Mouse (Mus musculus): Measurements from ENCODE around the gene Tfpi2.
A peak's percentile ranks its signal among the peaks of the same experiment; 100 is the strongest.

Gene Tfpi2

DNA sequence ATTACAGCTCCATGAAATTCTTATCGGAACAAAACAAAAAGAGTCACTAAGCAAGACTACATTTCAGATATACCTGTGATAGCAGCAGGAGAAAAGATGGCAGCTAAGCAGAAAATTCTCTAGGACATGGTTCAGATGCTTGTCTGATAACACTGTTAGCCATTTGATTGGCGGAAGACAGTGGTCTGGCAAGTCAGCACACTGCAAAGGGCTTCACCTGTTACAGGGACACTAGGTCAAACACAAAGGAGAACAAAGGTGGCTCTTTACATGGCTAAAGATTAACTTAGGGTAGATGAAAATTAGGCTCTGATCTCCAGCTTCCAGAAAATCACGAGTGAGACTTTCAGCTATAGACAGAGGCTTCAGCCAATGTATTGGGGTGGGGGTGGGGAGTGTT, at the start of gene Tfpi2:
Gene Tfpi2, minus strand, starts transcription at position 170 of the 400 bp plus-strand sequence.
- no peak for DNase-seq (ENCODE audit: low spot score)

DNA sequence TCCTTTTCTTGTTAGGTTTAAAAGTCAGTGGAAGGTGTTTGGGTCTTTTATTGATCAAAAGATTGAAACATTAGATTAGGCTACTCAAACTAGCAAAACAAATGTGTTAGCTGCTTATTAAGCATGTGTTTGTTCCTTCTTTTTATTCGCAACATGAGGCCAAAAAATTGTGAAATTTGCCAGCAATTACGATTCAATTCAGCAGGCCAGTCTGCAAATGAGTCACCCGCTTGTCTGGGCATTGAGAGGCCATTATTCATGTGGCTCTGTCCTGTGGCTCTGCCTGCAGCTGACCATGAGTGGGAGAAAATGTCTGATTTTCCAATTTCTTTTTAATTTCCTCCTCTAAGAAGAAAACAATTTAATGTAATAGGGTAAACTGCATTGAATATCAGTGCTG, 42.2 kb upstream of the Tfpi2 start:
- no peak for DNase-seq (ENCODE audit: low spot score)

DNA sequence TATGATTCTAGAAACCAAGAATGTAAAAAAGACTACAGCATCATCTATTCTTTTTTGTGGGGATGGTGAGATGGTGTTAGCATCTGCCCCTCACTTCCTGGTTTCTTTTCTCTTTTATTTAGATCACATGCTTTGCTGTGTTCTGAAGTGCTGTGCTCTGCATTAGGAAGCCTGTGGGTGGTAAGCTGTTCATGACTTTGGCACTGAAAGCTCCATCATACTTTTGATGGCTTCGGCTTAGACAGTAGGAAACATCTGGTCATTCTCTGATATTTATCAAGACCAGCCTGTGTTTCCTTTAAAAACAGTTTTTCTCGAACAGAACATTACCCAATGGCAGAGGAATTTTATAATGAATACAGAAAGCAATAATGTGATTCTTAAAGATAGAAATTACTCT, 37.6 kb upstream of the Tfpi2 start:
- DNase-seq (ENCODE audit: low spot score), result no peak

DNA sequence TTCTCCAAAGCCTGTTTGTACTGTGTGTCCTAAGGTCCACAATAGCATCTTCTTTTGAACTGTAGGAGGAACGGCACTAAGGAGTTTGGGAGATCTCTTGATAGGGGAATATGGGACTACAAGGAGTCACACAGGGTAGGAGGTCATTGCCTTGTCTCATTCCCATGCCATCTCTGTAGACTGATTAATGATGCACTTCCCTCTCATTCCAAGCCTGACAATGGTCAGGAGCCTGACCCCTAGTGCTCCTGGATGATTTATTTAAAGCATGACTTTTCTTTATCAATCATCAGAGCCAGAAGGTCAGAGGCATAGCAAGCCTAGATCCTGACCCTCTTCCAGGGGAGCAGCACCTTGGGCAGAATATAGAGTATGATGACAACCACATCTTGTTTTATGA, 33.9 kb upstream of the Tfpi2 start:
- DNase-seq (ENCODE audit: low spot score), result no peak

DNA sequence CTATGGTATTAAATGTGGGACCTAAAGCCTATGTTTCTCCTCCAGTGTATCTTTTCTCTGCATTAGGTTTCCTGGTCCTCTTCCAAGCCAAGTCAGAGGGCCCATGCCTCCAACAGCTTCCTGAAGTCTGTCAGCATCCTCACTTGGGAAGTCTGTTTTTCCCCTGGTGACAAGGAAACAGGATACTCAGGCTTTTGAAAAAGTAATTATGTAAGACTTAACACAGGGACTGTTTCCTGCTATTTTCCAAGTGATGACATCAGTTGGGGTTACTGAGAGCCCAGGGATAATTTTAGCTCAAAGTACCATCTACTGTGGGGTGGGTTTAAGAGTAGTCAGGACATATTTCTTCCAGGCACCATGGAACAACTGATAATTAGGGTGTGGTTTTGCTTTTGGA, 20.8 kb upstream of the Tfpi2 start:
- no peak for DNase-seq (ENCODE audit: low spot score)

DNA sequence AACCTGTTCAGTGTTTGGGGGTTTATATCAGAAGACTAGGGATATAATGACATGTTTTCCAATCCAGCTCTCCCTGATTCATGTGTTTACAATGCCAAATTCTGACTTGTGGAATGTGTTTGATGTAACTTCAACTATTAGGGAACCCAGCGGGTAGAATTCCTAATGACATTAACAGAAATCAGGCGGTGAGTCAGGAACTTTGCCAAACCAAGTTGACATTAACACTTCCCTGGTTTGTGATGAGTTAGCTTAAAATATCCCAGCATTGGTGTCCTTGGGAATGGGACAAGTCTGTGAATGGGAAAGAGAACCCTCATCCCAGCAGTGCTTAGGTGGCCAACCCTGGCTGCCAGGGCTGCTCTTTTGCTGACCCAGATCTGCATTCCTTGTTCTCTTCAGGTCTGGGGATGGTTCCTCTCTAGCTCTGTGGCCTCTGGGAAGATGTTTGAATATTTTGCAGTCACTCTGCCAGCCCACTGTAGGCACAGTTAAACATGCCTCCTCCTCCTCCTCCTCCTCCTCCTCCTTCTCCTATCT, 19.9 kb upstream of the Tfpi2 start:
- no peak for DNase-seq (ENCODE audit: low spot score)

DNA sequence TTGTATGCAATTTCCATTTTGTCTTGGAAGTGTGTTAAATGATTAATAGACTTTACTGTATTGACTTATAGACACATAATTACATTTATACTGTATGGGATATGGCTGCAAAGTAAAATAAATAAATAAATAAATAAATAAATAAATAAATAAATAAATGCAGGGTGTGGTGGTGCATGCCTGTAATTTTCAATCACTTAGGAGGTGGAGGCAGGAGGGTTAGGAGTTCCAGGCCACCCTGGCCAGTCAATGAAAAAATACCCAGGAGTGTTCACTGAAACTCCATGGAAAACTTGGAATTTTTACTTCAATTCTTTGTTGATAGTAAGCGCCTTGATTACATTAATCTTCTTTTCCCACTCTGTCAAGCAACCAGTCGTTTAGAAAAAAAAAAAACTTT, 16.1 kb upstream of the Tfpi2 start:
- no peak for DNase-seq (ENCODE audit: low spot score)

DNA sequence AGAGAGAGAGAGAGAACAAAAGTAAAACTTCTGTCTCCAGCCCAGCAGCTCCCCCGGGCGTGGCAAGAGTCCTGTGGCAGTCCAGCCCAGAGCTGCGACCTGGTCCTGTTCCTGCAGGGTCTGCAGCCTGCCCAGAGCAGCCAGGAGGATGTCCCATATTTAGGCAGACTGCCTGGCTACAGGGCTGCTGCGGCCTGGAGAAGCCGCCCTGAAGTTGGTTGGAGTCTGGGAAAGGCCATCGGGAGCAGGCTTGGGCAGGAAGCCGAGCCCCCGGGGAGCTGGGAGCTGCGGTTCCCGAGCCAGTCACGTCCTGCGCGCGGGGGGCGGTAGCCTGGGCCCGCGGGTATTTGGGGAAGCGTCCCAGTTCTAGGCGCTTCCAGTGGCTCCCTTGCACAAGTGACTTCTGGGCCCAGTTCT, 15.2 kb upstream of the Tfpi2 start, which contains the start of gene Gng11:
Gene Gng11, plus strand, starts transcription at position 15 of the 417 bp plus-strand sequence.
- peak; percentile 62 for DNase-seq (ENCODE audit: low spot score)

DNA sequence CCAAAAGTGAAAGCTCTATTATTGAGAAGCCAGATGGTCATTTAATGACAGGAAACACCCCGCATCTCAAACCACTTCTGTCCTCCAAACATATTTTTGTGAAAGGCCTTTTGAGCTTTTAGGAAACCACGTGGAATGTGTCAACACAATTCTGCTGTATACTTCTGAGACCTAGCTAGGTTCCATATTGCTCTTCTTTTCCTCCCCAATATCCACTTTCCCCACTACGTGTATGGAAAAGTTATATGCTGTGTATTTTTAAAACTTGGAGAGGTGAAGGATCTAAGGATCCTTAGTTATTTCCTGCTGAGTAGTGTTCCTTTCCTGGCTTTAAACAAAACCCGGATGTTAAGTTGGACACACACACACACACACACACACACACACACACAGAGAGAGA, 14.7 kb upstream of the Tfpi2 start:
- DNase-seq (ENCODE audit: low spot score), result no peak

DNA sequence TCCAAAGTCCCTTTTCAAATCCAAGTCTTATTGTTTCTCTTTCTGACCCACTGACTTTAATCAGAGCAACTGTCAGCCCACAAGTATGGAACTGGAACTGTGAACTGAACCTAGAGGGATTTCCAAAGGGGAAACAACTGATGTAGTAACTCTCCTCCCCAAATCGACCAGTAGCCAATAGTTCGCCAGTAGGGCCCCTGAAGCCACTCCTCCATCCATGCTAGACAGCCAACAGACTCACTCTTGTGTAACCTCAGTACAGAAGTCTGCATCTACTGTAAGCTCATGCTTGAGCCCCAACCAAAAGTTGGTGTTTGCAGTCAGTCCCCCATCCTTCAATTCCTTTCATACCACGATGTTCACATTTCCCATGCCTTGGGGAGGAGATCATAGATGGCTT, 12.0 kb upstream of the Tfpi2 start:
- DNase-seq (ENCODE audit: low spot score), result no peak

DNA sequence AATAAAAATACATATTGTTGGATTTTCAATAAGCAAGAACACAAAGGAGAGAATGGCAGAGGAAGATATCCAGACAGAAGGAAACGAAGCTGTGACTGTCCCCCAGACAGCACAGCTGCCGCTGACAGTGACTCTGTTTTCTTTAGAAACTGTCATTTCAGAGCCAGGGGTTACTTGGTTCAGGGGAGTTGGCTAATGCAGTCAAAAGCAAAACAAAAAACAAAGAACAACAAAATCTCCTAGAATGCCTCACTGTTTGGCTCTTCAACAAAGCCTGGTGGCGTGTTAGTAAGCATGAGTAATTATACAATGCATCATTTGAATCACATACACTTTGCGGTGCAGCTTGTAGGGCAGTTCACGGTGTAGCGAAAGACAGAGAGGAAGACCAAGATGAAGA, 10.6 kb upstream of the Tfpi2 start:
- DNase-seq (ENCODE audit: low spot score), result no peak

DNA sequence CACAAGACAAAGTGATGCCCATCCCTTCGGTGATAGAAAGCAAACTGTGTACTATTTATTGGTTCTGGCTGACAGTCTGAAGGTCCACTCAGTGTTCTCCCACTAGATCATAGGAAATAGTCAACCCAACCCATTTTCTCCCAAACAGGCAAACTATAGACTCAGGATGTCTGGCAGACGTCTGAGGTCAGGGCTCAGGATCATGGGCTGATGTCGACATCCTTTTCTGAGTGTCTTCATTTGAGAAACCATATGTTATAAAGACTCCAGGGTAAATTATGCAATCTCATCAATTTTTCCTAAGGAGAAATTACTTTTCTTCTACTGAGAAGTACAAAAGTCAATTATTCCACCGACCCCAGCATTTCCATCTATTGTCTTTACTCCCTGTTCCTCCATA, 9.4 kb upstream of the Tfpi2 start:
- no peak for DNase-seq (ENCODE audit: low spot score)

DNA sequence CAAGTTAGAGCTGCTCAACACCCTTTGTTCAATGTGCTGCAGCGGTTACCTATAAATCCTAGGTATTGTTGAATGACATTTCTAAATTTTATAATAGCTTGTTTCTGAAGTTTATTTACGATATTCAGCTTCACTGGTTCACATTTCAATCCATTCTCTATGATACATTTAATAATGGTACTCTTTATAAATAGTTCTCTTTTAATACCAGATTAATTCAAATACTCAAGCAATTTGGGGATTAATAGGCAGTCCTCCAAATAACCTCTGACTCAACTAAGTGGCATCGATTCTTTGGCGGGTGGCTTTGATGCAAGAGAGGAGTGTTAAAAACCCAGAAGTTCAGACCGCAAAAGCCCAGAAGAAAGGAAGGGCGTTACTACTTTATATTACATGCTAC, 4.8 kb upstream of the Tfpi2 start, which contains the start of gene Gngt1:
Gene Gngt1, plus strand, starts transcription at position 301 of the 400 bp plus-strand sequence.
- DNase-seq (ENCODE audit: low spot score), result no peak

DNA sequence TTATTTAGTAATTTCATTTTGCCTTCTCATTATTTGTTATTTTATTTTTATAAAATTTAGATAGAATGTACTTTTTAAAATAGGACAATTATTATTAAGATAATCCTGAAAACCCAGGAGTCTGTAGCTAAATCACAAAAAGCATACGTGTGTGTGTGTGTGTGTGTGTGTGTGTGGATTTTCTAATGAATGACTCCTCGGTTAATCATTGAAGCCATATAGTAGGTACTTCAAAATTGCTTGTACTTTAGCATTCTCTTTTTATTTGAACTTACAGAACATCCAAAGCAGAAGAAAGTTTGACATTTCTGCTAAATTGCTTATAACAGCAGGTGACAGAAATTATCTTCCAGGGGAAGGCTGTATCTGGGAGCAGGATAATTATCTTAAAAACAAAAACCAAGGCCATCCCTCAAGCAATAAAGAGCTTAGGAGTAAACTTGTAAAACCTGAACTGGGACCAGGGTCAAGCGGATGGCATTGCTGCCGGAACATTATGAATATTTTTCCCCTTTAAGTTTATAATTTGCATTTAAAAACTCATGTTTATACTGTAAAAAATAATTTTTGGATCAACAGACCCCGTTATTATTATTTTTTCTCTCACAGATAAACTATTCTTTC, 5.9 kb downstream of the Tfpi2 start:
- no peak for DNase-seq (ENCODE audit: low spot score)

DNA sequence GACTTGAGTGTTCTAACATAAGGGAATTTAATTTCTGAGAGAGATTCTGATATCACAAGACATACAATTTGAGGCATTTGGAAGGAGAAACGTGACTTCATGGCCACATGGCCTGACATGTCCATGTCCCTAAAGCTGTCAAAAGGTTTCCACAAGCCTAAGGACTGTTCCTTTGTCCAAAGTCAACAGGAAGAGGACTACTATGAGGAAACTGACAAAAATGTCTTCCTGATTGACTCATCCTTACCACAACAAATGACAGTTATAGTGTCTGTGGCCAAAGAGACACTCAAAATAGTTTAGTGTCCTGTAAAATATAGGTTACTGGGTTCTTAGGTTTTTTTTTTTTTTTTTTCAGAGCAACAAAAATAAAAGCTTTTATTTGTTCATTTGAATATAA, 15.0 kb downstream of the Tfpi2 start:
- no peak for DNase-seq (ENCODE audit: low spot score)

DNA sequence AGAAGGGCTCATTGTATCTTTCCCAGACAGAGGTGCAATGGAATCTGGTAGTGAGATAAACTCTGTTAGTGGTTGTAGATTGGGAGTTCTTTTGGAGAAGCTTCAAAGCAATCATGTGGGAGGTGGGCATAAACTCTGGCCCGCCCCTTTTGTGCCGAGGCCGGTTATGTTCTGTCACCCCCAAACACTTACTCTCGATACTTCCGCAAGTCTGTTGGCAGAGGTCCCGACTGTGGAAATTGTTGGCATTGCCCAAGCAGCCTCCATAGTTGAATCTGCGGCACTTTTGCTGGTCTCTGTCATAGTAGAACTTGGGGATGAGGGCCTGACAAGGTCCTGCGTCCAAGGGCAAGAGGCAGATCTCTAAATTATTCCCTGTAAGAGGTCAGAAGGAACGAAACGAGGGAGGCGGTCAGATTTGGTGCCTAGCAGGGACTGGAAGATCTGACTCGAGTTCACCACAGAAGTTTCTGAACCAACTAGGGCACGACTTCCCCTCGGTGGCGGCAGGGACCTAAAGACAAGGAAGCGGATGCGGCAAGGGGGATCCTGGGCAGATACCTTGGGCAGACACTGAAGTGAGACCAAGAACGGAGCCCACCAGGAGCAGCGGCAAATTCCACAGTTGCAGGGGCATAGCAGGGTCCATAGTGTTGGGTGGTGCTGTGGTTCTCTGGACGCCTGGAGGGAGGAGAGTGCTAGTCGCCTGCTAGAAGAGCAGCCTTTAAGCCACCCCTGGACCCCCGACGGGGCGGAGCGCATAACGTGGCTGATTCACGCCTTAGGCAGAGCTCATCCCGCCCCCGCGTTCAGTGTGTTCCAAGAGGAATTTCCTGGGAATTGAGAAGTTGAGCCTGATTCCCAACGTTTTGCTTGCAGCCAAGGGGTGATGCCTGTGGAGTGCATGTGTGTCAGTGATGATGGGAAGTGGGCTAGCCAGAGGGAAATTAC, 20.8 kb downstream of the Tfpi2 start:
- peak; percentile 28 for DNase-seq (ENCODE audit: low spot score)

DNA sequence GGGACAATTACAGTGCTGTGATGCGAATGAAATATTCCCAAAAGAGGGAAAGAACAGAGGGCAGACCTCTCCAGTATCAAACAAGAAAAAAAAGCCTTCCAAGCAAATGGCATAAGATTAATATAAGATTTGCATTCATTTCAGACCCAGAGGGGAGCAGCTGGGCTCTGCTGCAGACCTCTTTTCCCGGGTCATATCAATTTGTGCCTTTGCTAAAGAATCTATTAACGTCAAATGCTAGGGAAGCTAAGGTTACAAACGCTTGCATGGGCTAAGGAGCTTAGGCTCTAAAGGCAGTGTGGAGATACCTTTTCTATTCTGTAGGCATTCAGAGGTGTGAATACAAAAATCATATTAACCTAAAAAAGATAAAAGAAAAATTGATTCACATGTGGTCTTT, 33.8 kb downstream of the Tfpi2 start:
- no peak for DNase-seq (ENCODE audit: low spot score)

DNA sequence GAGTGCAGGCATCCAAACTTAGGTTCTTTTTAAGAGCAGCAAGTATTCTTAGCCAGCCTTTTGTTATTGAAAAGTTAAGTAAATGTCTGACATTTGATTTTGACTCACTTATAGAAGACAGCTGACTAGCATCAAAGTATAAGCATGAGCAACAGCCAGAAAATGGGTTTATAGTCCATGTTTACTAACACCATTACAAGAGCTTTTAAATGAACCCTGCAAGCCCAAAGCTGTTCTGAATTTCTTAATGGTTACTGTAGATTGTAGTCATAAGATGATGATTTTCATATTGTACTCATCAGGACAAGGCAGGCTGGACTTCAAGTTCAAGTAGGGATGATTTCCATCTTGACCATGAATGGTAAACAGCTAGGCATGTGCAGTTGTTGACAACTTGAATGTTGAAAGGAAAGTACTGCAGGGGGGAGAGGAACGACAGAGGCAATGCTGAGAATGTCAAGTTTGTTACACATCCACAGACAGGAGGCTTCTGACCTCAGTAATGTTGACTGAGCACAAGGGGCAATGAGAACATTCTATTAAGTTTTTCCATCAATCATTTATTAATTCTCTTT, 52.5 kb downstream of the Tfpi2 start:
- DNase-seq (ENCODE audit: low spot score), result no peak

DNA sequence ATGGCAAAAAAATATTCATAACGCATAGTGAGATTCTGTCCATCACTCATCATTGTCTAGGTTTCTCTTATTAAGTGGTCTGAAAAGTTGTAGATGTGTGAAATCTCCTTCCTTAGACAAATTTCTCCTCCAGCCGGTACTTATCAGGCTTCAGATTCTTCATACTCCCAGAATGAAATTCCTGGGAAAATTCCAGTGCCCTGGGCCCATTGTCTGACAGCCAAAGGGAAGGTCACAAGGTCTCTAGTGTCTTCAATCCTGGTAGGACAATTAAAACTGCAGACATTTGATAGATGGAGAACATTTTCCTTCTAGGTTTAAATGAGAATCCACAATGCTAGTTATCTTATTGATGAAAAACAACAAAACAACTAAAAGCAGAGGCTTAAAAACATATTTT, 53.1 kb downstream of the Tfpi2 start:
- DNase-seq (ENCODE audit: low spot score), result no peak

DNA sequence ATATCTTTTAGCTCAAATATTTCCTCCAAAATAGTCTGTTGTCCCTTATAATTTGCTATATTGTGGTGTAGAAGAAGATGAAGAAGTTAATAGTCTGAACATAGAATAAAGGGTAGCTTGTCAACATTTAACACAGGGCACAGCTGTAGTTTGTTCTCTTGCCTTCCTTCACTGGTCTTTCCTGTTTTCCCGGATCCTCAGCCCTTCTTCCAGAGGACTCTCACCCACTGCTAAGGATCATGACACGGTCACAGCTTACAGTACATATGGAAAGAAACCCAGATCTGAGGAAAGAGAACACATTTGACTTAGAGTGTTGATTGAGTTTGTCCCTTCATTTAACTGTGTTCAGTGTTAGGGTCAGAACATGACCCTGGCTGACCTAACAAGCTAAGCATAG, 53.7 kb downstream of the Tfpi2 start:
- no peak for DNase-seq (ENCODE audit: low spot score)

DNA sequence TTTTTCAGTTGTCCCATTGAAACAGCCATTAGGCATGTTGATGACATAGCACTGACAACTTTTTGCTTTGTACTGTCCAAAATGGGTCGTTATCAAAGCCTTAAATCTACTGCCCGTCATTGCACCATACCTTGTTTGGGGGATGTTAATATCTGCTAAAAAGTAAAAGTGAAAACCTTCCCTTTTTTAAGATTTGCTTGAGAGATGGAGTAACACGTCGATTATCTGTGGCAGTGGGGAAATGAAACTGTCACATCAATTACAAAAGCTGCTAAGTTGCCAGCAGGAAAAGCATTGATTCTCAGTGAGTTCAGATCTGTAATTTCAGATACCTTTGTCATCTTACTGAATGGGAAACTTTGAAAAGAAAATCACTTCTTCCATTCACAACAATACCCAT, 62.6 kb downstream of the Tfpi2 start:
- DNase-seq (ENCODE audit: low spot score), result no peak

DNA sequence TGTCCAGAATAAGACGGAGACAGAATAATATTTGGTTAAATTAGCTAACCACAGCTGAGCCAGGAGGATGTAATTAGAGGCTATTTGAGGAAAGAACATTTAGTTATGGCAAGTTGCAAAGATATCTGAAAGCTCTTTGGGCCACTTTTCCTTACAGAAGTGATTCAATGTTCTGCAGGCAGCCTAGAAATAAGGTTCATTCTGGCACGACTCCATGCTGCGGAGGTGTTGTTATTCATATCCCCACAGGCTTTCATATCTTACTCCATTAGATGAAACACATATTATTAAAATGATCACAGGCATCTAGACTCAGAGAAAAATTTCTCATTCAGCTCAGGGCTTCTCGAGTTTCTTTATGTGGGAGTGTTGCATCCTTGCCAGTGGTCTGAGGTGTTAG, 65.8 kb downstream of the Tfpi2 start:
- DNase-seq (ENCODE audit: low spot score), result no peak

DNA sequence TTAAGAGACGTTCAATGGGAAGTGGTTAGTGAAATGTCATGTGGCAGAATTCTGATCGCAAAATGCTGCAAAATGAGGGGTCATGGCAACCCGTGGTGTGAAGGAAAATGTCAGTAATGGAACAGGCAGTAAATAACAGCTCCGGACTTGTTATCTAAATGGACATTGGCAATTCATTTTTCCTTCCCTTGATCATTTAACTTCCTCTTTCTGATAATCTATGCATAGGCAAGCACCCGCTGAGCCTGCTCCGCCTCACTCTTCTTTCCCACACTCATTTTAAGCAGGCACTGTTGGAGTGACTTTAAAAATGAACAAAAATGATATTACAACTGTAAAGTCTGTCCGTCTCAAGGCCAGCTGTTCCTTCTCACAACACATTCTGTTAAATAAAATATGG, 72.7 kb downstream of the Tfpi2 start:
- DNase-seq (ENCODE audit: low spot score), result no peak

All from urinary bladder, postnatal 25 days (tissue).